Mouse (Mus musculus) frontal cortex, postnatal 25 days (tissue): ENCODE measurements at regions not wholly inside any gene's neighbourhood (a gene's known extent, or its start where the extent isn't known, plus 50 kb on each side); places are given as distances from the start of the nearest gene placed in this dataset.
A peak's percentile ranks its signal among the peaks of the same experiment; 100 is the strongest.

Experiments used
- DNase-seq, 2 experiments: peaks; one replicate each; pipeline ENCODE4 v3.0.0; 2022; ENCODE audit warnings: low spot score in 2 of 2

DNA sequence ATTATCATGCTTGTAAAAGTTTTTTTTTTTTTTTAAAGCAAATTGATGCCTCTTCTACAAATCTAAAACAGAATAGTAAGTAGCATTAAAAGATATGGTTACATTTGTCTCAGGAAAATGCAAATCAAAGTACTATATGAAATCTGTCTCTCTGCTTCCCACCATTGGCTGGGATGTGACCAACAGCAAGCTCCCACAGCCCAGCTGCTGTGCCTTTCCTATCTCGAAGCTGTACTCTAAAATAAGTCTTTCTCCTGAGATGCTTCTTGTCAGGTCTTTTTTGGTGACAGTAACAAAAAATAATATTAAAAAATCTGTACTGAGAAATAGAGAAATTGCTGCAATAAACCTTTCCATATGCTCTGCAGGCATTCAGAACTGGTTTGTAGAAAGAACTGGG lies 646.6 kb upstream of the Nrg3 start:
- peak in 1 of 2 experiments; percentile 6 for DNase-seq
